Mouse (Mus musculus): ENCODE measurements at regions not wholly inside any gene's neighbourhood (a gene's known extent, or its start where the extent isn't known, plus 50 kb on each side); places are given as distances from the start of the nearest gene placed in this dataset.

DNA sequence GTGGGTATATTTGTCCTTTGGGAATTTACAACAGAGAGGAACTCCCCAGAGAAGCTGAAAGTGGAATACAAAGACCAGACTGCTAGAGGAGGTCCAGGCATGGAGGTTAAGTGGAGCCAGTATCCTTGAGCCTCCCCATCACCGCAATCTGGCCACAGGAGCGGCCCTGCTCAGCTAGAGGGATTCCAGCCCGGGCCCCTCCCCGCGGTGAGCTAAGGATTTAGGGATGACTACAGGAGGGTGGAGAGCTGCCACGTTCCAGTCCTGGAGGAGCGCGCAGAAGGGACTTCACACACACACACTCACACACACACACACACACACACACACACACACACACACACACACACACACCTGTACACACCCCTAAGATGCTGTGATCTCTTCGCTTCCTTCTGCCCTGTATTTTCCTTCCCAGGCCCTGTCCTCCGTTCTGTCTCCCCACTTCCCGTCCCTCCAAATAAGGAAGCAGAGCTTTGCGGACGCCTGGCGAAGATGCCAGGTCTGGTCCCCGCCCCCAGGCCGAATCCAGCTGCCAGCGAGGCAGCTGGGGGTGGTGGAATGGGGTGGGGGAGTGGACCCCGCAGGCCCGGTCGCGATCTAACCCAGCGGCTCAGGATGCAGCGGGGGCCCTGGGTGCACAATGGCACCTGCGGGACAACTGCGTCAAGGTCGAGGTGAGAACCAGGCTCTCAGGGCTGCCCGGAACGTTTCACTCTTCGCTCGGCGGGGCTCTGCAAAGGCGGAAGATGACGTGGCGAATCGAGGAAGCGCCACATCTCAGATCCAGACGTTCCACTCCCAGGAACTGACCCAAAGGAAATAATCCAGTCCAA, 105.3 kb upstream of the Mgme1 start:
- Histone ChIP-seq H3K4me1 (ENCODE audit: control insufficient read depth) (peaks cover 2% of the 10 kb centered on the region; the same call in 1 of the 2 replicates), H3K36me3 (ENCODE audit: control insufficient read depth) (no peaks in the 10 kb centered on the region), H3K27me3 (ENCODE audit: control insufficient read depth) (peaks cover 26% of the 10 kb centered on the region), H3K9me3 (ENCODE audit: control insufficient read depth, low read length) (no peaks in the 10 kb centered on the region), H3K4me3 (replicated peaks) (peak overlapping the region; percentile 51)
- TF ChIP-seq TAL1 (IDR thresholded peaks at IDR 0.05; ENCODE audit: low read length) (no peak), GATA1 (IDR thresholded peaks at IDR 0.05; ENCODE audit: low read length) (no peak)

DNA sequence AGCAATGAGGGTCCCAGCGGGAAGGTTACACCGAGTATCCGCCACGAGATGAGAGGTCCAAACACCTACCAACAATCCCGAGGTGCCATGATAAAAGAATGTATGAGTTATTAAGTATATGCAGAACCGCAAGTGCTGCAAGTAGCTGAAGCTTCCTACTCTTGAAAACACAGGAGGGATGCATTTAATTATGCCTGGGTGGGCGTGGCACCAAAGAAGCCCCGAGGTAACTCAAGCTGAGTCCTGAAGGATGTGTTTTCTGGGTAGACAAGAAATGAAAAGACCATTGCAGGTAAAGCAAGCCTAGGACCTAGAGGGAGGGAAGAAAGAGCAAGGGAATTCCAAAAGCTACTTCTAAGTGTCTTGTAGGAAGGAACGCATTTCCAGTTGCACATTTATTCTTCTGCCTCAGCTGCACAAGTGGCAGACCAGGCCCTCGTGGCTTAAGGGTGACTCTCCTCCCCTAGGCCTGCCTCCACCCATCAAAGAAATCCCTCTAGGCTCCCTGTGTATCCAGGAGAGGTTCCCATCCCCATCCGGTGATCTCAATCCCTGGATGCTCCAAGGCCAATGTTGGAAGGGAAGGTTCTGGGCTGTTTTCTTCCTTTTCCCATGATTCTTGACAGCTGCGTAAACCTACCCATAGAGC, 104.2 kb upstream of the Mgme1 start:
- Histone ChIP-seq H3K4me3 (replicated peaks) (peak overlapping the region; percentile 51), H3K9me3 (ENCODE audit: control insufficient read depth, low read length) (no peaks in the 10 kb centered on the region), H3K4me1 (ENCODE audit: control insufficient read depth) (peaks cover 2% of the 10 kb centered on the region; the same call in 1 of the 2 replicates), H3K36me3 (ENCODE audit: control insufficient read depth) (no peaks in the 10 kb centered on the region), H3K27me3 (ENCODE audit: control insufficient read depth) (peaks cover 26% of the 10 kb centered on the region)
- TF ChIP-seq GATA1 (IDR thresholded peaks at IDR 0.05; ENCODE audit: low read length), result no peak
- TF ChIP-seq TAL1 (IDR thresholded peaks at IDR 0.05; ENCODE audit: low read length), result no peak

DNA sequence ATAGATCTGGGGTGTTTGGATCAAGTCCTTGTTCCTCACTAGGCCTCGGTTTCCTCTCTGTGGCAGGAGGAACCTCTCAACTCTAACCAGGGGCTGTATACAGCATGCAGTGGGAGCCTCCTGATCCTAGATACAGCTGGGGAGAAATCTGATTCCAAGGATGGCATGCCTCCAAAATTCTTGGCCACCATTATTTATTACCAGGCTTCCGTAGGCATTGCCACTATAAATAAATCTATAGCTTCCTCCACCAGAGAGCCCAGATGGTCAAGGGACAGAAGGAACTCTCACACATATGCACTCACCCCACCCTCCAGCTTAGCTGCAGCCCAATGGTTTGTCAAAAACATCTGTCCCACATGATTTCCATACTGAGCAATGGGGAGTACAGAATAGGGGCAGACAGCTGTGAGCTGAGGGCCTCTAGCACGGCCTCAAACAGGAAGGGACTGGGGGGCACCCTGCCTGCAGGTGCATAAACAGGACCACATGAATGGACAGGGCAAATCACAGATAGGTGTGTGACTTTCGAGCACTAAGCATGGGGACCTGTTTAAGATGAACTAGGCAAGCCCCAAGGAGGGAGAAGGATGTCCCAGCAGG, 100.8 kb upstream of the Mgme1 start:
- TF ChIP-seq TAL1 (IDR thresholded peaks at IDR 0.05; ENCODE audit: low read length), result no peak
- no peak for TF ChIP-seq GATA1 (IDR thresholded peaks at IDR 0.05; ENCODE audit: low read length)
- peaks cover 3% of the 10 kb centered on the region for H3K4me1 ChIP-seq (ENCODE audit: control insufficient read depth)

DNA sequence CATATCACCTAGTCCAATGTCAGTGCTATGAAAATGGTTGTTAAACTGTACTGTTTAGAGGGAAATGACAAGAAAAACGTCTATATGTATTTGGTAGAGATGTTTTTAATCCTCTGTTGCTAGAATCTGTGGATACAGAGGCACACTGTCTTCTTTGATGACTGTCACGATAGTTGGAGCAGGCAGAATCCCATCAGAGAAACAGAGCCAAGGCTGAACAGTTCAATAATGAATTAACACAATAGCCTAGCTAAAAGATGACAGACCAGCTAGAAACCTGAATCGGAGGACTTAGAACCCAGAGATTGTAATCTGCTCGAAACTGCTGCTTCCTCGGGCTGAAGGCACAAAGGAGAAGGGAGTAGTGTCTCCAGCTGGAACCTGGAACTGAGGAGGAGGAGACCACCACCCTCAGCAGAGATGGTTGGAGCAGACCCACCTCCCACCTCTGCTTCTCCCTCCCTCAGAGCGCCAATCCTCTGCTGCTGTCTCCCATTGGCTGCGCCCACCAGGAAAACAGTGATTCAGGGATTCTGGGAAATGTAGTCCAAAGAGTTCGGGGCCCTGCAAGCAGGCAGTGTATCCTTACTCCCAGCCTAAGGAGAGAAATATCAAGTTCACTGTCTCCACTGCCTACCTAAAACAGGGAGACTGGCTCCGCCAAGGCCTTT, 98.2 kb upstream of the Mgme1 start:
- TF ChIP-seq TAL1 (IDR thresholded peaks at IDR 0.05; ENCODE audit: low read length) (no peak), GATA1 (IDR thresholded peaks at IDR 0.05; ENCODE audit: low read length) (no peak)
- H3K4me1 ChIP-seq (ENCODE audit: control insufficient read depth), result peaks cover 6% of the 10 kb centered on the region
- H3K9me3 ChIP-seq (ENCODE audit: control insufficient read depth, low read length), result no peaks in the 10 kb centered on the region
- H3K27me3 ChIP-seq (ENCODE audit: control insufficient read depth), result no peaks in the 10 kb centered on the region
- H3K4me3 ChIP-seq (replicated peaks), result peak overlapping the region; percentile 15
- no peaks in the 10 kb centered on the region for H3K36me3 ChIP-seq (ENCODE audit: control insufficient read depth)

More for the DNA sequence above, 100.8 kb upstream of the Mgme1 start:
- no peak overlapping the region for H3K4me3 ChIP-seq (replicated peaks)
- H3K9me3 ChIP-seq (ENCODE audit: control insufficient read depth, low read length), result no peaks in the 10 kb centered on the region
- H3K36me3 ChIP-seq (ENCODE audit: control insufficient read depth), result no peaks in the 10 kb centered on the region
- peaks cover 19% of the 10 kb centered on the region for H3K27me3 ChIP-seq (ENCODE audit: control insufficient read depth)

DNA sequence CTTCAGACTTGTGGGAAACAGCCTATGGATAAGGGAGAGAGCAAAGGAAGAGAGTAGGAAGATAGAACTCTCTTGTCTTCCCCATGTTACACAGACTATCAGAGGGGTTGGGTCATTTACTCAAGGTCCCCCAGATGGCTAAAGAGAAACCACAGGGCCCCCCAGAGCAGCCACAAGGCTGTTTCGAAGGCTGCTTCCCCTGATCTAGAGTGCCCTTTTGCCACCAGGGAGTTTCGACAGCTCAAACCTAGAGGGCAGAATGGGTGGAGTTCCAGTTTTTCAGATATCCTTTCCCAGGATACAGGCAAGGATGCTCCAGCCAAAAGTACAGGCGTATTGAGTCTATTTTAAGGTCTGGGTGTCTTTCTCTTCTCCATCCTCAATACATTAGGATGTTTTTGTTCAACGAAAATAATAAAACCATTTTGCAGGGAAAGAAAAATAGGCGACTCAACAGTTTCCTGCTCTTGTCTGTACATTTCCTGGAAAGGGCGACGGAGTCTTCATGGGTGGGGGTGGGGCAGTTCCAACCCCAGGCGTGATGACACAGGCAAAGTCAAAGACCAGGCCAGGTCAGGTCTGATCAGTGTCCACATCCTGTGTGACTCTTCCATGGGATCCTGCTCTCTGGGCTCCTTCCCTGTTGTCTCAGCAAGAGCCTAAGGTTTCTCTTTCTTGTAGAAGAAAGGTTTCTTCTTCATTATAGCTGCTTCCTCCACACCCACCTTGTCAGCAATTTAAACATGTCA, 96.9 kb upstream of the Mgme1 start:
- H3K4me1 ChIP-seq (ENCODE audit: control insufficient read depth), result peaks cover 11% of the 10 kb centered on the region
- no peak overlapping the region for H3K4me3 ChIP-seq (replicated peaks)
- H3K36me3 ChIP-seq (ENCODE audit: control insufficient read depth), result no peaks in the 10 kb centered on the region
- no peaks in the 10 kb centered on the region for H3K9me3 ChIP-seq (ENCODE audit: control insufficient read depth, low read length)
- H3K27me3 ChIP-seq (ENCODE audit: control insufficient read depth), result no peaks in the 10 kb centered on the region
- TF ChIP-seq TAL1 (IDR thresholded peaks at IDR 0.05; ENCODE audit: low read length), result no peak

DNA sequence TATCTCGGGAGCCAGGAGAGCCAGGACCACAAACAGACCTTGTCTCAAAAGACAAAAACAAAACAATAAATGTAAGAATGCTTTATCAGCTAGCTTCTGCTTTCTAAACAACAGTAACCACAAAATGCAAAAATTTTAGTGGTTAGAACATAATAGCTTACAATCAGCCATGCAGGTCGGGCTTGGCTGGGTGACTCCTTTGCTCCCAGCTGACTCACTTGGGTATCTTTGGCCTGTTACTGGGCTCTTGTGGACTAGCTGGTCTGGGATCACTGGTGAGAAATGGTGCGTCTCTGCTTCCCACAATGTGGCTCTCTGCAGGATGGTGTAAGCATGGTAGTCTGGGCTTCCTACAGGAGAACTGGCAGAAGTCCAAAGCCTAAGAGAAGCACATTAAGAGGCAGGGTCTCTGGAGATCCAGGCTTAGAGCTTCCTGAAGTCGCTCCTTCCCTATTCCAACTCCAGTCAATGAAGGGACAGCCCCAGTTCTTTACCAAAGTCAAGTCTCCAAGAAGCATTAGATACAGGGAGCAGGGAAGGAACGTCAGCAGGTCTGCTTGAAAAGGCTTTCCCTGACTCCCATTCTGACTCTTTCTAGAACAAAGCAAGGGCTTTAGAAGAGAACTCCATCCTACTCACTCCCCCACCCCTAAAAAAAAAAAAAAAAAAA, 96.0 kb upstream of the Mgme1 start:
- H3K27me3 ChIP-seq (ENCODE audit: control insufficient read depth), result no peaks in the 10 kb centered on the region
- no peaks in the 10 kb centered on the region for H3K36me3 ChIP-seq (ENCODE audit: control insufficient read depth)
- no peaks in the 10 kb centered on the region for H3K9me3 ChIP-seq (ENCODE audit: control insufficient read depth, low read length)
- H3K4me3 ChIP-seq (replicated peaks), result no peak overlapping the region
- peaks cover 11% of the 10 kb centered on the region for H3K4me1 ChIP-seq (ENCODE audit: control insufficient read depth)
- no peak for TF ChIP-seq GATA1 (IDR thresholded peaks at IDR 0.05; ENCODE audit: low read length)
- TF ChIP-seq TAL1 (IDR thresholded peaks at IDR 0.05; ENCODE audit: low read length), result no peak

DNA sequence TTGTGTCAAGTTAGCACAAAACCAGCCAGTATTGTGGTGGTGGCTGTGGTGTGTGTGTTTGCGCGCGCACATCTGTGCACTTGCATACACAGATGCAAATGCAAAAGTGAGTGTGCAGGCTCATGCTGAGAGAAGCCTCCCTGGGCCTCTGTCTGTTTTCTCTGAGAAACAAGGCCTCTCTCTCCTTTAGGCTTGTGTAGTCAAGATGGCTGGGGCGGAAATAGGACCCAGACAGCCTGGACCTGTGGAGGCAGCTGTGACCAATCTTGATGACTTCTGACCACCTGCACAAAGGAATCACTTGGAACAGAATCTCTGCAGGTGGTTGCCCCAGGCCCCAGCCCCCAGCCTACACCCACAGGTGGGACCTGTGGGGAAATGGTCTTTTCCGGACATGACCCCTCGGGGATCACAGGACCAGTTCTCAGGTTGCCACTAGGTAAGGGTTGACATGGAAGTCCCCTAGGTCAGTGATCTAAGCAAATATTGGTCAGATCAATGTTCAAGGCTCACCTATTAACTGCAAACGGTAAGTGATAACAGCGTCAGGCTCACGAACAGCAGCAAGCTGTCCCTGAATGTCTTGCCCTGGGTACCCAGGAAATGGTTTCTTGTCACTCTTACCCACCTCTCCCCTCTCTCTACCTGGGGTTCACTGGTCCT, 93.8 kb upstream of the Mgme1 start:
- Histone ChIP-seq H3K9me3 (ENCODE audit: control insufficient read depth, low read length) (no peaks in the 10 kb centered on the region), H3K4me1 (ENCODE audit: control insufficient read depth) (peaks cover 11% of the 10 kb centered on the region), H3K36me3 (ENCODE audit: control insufficient read depth) (no peaks in the 10 kb centered on the region), H3K27me3 (ENCODE audit: control insufficient read depth) (no peaks in the 10 kb centered on the region), H3K4me3 (replicated peaks) (no peak overlapping the region)
- TF ChIP-seq TAL1 (IDR thresholded peaks at IDR 0.05; ENCODE audit: low read length) (no peak), GATA1 (IDR thresholded peaks at IDR 0.05; ENCODE audit: low read length) (no peak)

DNA sequence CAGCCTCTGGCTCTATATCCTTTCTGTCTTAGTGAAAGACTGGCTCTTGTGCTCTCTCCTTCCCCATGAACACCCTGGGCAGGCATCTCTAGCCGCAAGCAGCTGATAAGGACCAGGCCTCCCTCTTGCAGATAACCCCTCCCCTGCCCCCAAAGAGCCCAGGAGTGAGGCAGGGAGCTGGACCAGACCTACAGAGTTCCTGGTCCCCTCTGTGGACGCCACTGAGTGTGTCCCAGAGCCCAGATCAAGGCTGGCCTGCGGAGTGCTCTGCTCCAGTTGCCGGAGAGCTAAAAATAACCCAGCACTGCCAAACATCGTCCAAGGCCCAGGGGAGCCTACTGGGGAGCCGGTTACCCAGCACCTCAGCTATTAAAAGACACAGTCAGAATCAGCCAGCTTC, 93.2 kb upstream of the Mgme1 start:
- TF ChIP-seq TAL1 (IDR thresholded peaks at IDR 0.05; ENCODE audit: low read length) (no peak), GATA1 (IDR thresholded peaks at IDR 0.05; ENCODE audit: low read length) (no peak)
- Histone ChIP-seq H3K4me3 (replicated peaks) (no peak overlapping the region), H3K27me3 (ENCODE audit: control insufficient read depth) (no peaks in the 10 kb centered on the region), H3K4me1 (ENCODE audit: control insufficient read depth) (peaks cover 11% of the 10 kb centered on the region), H3K36me3 (ENCODE audit: control insufficient read depth) (no peaks in the 10 kb centered on the region), H3K9me3 (ENCODE audit: control insufficient read depth, low read length) (no peaks in the 10 kb centered on the region)
